Mouse (Mus musculus) midbrain, embryonic 10.5 days (tissue): Measurements from ENCODE around the gene Dedd2. TPM values are rescaled to one million over a fixed set of nuclear protein-coding genes. Genes with fewer than 3 reads are reported as not detected.

ENCODE experiments used
- DNase-seq: peaks from one replicate; pipeline ENCODE4 v3.0.0-alpha.2; 2017; ENCODE audit warnings: low spot score
- H3K27ac ChIP-seq: fragments of 300-500 bp; sonication (generic); replicated peaks from 2 replicates; pipeline ENCODE4 v1.5.1; 2016; ENCODE audit warnings: mild to moderate bottlenecking
- H3K27me3 ChIP-seq: fragments of 300-500 bp; sonication (generic); 2 replicates; pipeline ENCODE4 v1.6.1; 2016; ENCODE audit warnings: low read depth, mild to moderate bottlenecking; ENCODE audit not compliant: poor library complexity, severe bottlenecking
- H3K36me3 ChIP-seq: fragments of 300-500 bp; sonication (generic); 2 replicates; pipeline ENCODE4 v1.6.1; 2016; ENCODE audit warnings: mild to moderate bottlenecking, moderate library complexity
- H3K4me1 ChIP-seq: fragments of 300-500 bp; sonication (generic); 2 replicates; pipeline ENCODE4 v1.6.1; 2016
- H3K4me3 ChIP-seq: fragments of 300-500 bp; sonication (generic); 2 replicates; pipeline ENCODE4 v1.5.1; 2016; ENCODE audit warnings: mild to moderate bottlenecking, moderate library complexity
- H3K9me3 ChIP-seq: fragments of 300-500 bp; sonication (generic); replicated peaks from 2 replicates; pipeline ENCODE4 v1.6.1; 2016; ENCODE audit warnings: mild to moderate bottlenecking
- WGBS: fragments of 180-500 bp; shearing (Covaris S2); methylation state at CpG from one replicate; pipeline ENCODE4 v1.1.7; 2016; 5-methylcytosine and 5-hydroxymethylcytosine counted together
- microRNA-seq: library from miRNA; unstranded; fragments of <30 nt; microRNA quantifications from one replicate; pipeline ENCODE4, GENCODE M21; 2017
- polyA plus RNA-seq: library from polyadenylated mRNA; unstranded; fragments of >200 nt; fragmentation: Nextera tagmentation; extraction: Ambion mirVana; gene quantifications from 2 replicates; pipeline ENCODE4 v1.2.1, GENCODE M21; 2016

The Dedd2 gene
- polyA plus RNA-seq, 1 experiment from 2014 or later, result 8.4 TPM

DNA sequence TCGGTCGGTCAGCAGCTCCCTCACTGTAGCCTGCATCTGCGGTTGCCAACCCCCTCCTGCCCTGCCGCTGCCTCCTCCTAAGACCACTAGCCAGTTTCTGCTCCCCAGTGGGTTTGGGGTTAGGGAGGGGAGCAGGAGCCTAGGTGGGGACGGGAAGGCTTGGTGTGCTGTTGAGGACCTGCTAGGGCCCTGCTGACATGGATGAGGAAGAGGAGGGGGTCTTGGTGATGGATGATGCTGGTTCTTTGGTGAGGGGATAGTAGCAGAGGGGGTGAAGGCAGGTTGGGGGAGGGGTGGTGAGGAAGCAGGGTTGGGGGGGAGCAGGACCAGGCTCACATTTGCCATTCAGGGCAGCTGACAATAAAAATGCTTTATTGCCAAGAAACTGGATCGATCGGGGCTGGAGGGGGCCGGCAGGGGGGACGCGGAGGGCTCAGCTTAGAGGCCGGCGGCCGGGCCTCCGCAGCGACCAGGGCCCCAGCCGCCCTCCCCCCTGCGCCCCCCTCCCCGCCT lies 70.2 kb downstream of the Dedd2 start:
- no peaks in the 10 kb centered on the region for H3K36me3 ChIP-seq
- peak; percentile 67 for DNase-seq
- peaks cover 80% of the 10 kb centered on the region for H3K4me1 ChIP-seq
- peak overlapping the region; percentile 50 for H3K4me3 ChIP-seq
- H3K27ac ChIP-seq, result peak overlapping the region; percentile 92
- H3K9me3 ChIP-seq, result no peaks in the 10 kb centered on the region
- WGBS, result 1% methylated on average over 17 of the region's 18 CpGs
- peaks cover 84% of the 10 kb centered on the region for H3K27me3 ChIP-seq

Small RNAs within 50 kb of the gene (microRNA-seq; reads per million reads assigned to microRNA genes)
- gene Mir7048, result not detected

Other genes with a start within 250 kb of the Dedd2 start
- gene Rabac1, start 247.9 kb downstream of the Dedd2 start, polyA plus RNA-seq, result 89.0 and 109 TPM in 2 replicates
- 11.1 and 27.0 TPM in 2 replicates for gene Atp1a3, start 214.7 kb downstream of the Dedd2 start, polyA plus RNA-seq
- 5.4 and 7.5 TPM in 2 replicates for gene Grik5, start 148.3 kb downstream of the Dedd2 start, polyA plus RNA-seq
- 44.4 and 45.3 TPM in 2 replicates for gene Zfp574, start 148.0 kb downstream of the Dedd2 start, polyA plus RNA-seq
- gene Pou2f2, start 40.9 kb downstream of the Dedd2 start, polyA plus RNA-seq, result 13.6 and 26.5 TPM in 2 replicates
- 2.7 and 2.8 TPM in 2 replicates for gene Zfp526, start 810 bp upstream of the Dedd2 start, polyA plus RNA-seq
- 9.3 and 10.5 TPM in 2 replicates for gene Gsk3a, start 17.2 kb upstream of the Dedd2 start, polyA plus RNA-seq
- 6.9 and 7.3 TPM in 2 replicates for gene Erf, start 30.1 kb upstream of the Dedd2 start, polyA plus RNA-seq
- 18.5 and 21.7 TPM in 2 replicates for gene Cic, start 47.1 kb upstream of the Dedd2 start, polyA plus RNA-seq
- gene Pafah1b3, start 77.4 kb upstream of the Dedd2 start, polyA plus RNA-seq, result 293 and 325 TPM in 2 replicates
- 1.1 and 1.4 TPM in 2 replicates for gene Prr19, start 80.8 kb upstream of the Dedd2 start, polyA plus RNA-seq
- gene Tmem145, start 85.5 kb upstream of the Dedd2 start, polyA plus RNA-seq, result 2.1 and 5.1 TPM in 2 replicates
- 13.9 and 14.9 TPM in 2 replicates for gene Megf8, start 96.5 kb upstream of the Dedd2 start, polyA plus RNA-seq
- gene Cnfn, start 149.1 kb upstream of the Dedd2 start, polyA plus RNA-seq, result not detected in 2 replicates
- 4.7 and 7.0 TPM in 2 replicates for gene Lipe, start 178.1 kb upstream of the Dedd2 start, polyA plus RNA-seq
- 0.31 and 0.37 TPM in 2 replicates for gene Cxcl17, start 192.3 kb upstream of the Dedd2 start, polyA plus RNA-seq